In the genomic region with DNA sequence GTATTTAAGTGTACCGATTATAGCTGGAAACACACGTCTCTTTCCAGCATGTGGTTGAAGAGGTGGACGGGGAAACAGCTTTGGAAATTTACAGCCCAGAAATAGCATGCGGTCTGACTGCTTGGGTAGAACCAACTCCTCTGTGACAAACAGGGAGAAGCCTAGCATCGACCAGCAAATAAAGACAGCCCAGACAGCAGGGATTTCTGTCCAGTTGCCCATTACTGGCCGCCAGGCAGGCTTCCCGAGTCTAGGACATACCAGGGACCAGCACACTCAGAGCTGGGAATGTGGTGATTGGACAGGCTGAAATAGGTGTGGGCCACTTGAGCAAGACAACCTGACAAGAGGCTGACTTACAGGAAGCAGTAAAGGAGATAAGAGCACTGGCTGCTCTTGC, we compare ENCODE assay signal across 22 mouse cellular contexts. TPM values are rescaled to one million over a fixed set of nuclear protein-coding genes. Genes with fewer than 3 reads are reported as not detected.
DNase-seq lines count a peak whose midpoint lies in the region; ATAC-seq and TF ChIP-seq lines count a peak whose summit lies in the region.
"Had no signal": no experiment of that assay in that cellular context is flagged by ENCODE, and none has a peak within 500 bp of the region (broad histone marks: within the 10 kb centered on the region; RNA-seq: fewer than 3 reads in every experiment).

No protein-coding gene starts in this region.

- no peaks in the 10 kb centered on the region for H3K9me3 ChIP-seq in midbrain, embryonic 16.5 days (replicated peaks; ENCODE audit: control insufficient read depth, low read length, poor library complexity, severe bottlenecking)
- H3K9me3 ChIP-seq: heart, embryonic 15.5 days; hindbrain, embryonic 13.5 days; midbrain, embryonic 12.5 days; stomach, embryonic 15.5 days had no signal

- H3K27ac ChIP-seq in left cerebral cortex, adult 2 months: peak overlapping the region; percentile 73
- H3K27ac ChIP-seq in midbrain, embryonic 16.5 days (ENCODE audit: low read length): no peak overlapping the region
- H3K27ac ChIP-seq: heart, embryonic 15.5 days; hindbrain, embryonic 13.5 days; kidney, postnatal 0 days; midbrain, embryonic 12.5 days; stomach, embryonic 15.5 days had no signal

- H3K4me2 ChIP-seq in midbrain, embryonic 16.5 days (ENCODE audit: low read length): no peak overlapping the region
- H3K4me2 ChIP-seq: heart, embryonic 15.5 days; hindbrain, embryonic 13.5 days; liver, embryonic 11.5 days; midbrain, embryonic 12.5 days; stomach, embryonic 15.5 days had no signal

- H3K36me3 ChIP-seq in midbrain, embryonic 16.5 days (ENCODE audit: control insufficient read depth, insufficient read depth, low read length): peaks cover 8% of the 10 kb centered on the region
- H3K36me3 ChIP-seq: stomach, embryonic 15.5 days had no signal

- no peak overlapping the region for H3K9ac ChIP-seq in midbrain, embryonic 16.5 days (ENCODE audit: low read depth, low read length)
- H3K9ac ChIP-seq: forebrain, postnatal 0 days; heart, embryonic 15.5 days; hindbrain, embryonic 13.5 days; liver, postnatal 0 days; midbrain, embryonic 12.5 days; stomach, embryonic 15.5 days had no signal

- no peak for TF ChIP-seq CTCF in left cerebral cortex, adult 2 months (IDR thresholded peaks at IDR 0.05)

- no peak overlapping the region for H3K4me3 ChIP-seq in left cerebral cortex, adult 2 months
- H3K4me3 ChIP-seq in midbrain, embryonic 16.5 days (ENCODE audit: low read depth, low read length): no peak overlapping the region
- H3K4me3 ChIP-seq: heart, embryonic 15.5 days; hindbrain, embryonic 13.5 days; midbrain, embryonic 12.5 days; stomach, embryonic 15.5 days had no signal

- ATAC-seq in midbrain, embryonic 16.5 days: no peak
- ATAC-seq: CD4-positive, CD25-positive, alpha-beta regulatory T cell, adult 4 months; forebrain, postnatal 0 days; liver, postnatal 0 days had no signal

- intact Hi-C loops in left cerebral cortex, adult 2 months (cut with DNase I): no loop called here

- H3K27me3 ChIP-seq in midbrain, embryonic 16.5 days (ENCODE audit: control insufficient read depth, insufficient read depth, low read depth, low read length): no peaks in the 10 kb centered on the region
- H3K27me3 ChIP-seq: heart, embryonic 15.5 days; hindbrain, embryonic 13.5 days; midbrain, embryonic 12.5 days; stomach, embryonic 15.5 days had no signal

- peak; percentile 26 to 48 for DNase-seq in cerebellum, postnatal 25 days
- no peak for DNase-seq in cerebellum, postnatal 14 days
- no peak for DNase-seq in left cerebral cortex, adult 2 months (ENCODE audit: extremely low spot score in 1 of 2, low spot score in 2 of 2)
- no peak for DNase-seq in left cerebral cortex, adult 11 months (ENCODE audit: low spot score)
- DNase-seq in brain, adult 2 months (ENCODE audit: low read depth, low spot score): peak; percentile 90
- DNase-seq in right cerebral cortex, postnatal 25 days: peak; percentile 29
- DNase-seq: adrenal gland, postnatal 25 days; cerebellum, adult 11-12 months; forebrain, postnatal 0 days; heart, postnatal 36 days; kidney, adult 18-20 months; liver, postnatal 0 days; lung, postnatal 10 days; thymus, adult 2 months had no signal

- H3K4me1 ChIP-seq in midbrain, embryonic 16.5 days (ENCODE audit: control insufficient read depth, insufficient read depth, low read length): no peaks in the 10 kb centered on the region
- H3K4me1 ChIP-seq: hindbrain, embryonic 13.5 days; midbrain, embryonic 12.5 days; stomach, embryonic 15.5 days had no signal

- WGBS in midbrain, embryonic 16.5 days: 91% methylated on average over 7 of the region's 7 CpGs

RNA-seq across cellular contexts. Expression of a gene that starts 35.3 kb away (rescaled TPM):
- 10 to 100 TPM; 26.8 to 34.2 TPM for total RNA-seq in left cerebral cortex, adult 2 months (2021)
- 25.7 and 28.1 TPM in 2 replicates for polyA plus RNA-seq in midbrain, embryonic 16.5 days (2015; fragmentation: Nextera tagmentation; extraction: Ambion mirVana)

Comparison
In these comparisons a context has a peak if more than half of its experiments do, and no peak if none do; other contexts are left out.
1. DNase-seq: peak in cerebellum, postnatal 25 days (2 of 2), brain, adult 2 months (single experiment) and right cerebral cortex, postnatal 25 days (single experiment); none in cerebellum, postnatal 14 days (0 of 2), left cerebral cortex, adult 2 months (0 of 2) and left cerebral cortex, adult 11 months (single experiment).